Mouse (Mus musculus): ENCODE results near the gene Gpr183. TPM values are rescaled to one million over a fixed set of nuclear protein-coding genes. Genes with fewer than 3 reads are reported as not detected.

Gpr183 gene
- polyA plus RNA-seq (2012; rRNA removed) = 0.53 and 0.65 TPM in 2 replicates

DNA sequence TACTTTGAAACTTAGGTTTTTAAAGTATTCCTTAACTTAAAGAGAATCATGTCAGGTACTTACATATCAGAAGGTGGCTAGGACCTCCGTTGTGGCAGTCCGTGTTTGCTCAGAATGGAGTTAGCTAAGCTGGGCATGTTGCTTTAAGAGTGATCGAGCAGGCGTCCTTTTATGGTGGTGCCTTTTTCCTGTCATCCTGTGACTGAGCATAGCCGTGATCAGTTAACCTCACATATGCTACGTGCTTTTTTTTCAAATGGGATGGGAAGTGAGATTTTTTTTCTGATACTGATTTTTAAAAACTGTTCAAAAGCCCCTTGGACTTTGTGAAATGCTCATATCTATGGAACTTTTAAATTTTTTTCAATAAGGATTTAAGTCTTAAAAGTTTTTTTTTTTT, at the start of gene Gpr183:
Gpr183 (minus strand) TSS at position 206 of the 400 bp plus-strand sequence.

GRCm38 (mm10) chr14:121915621-121916020, 49.4 kb downstream of the Gpr183 start, which contains the start of gene Gpr18:
Gene Gpr18 (minus strand): TSS chr14:121915781.

Other genes with a start within 250 kb of the Gpr183 start
- gene Dock9, start 167.4 kb downstream of the Gpr183 start, polyA plus RNA-seq (2012; rRNA removed) = 3.8 and 3.9 TPM in 2 replicates
- 12.8 and 14.3 TPM in 2 replicates for gene Ubac2, start 86.6 kb downstream of the Gpr183 start, polyA plus RNA-seq (2012; rRNA removed)
- gene Gpr18, start 49.4 kb downstream of the Gpr183 start, polyA plus RNA-seq (2012; rRNA removed) = 0.39 and 0.48 TPM in 2 replicates
- 0.04 TPM in 1 of 2 replicates, not detected in the other for gene Timm8a2, start 69.5 kb upstream of the Gpr183 start, polyA plus RNA-seq (2012; rRNA removed)
- gene Tm9sf2, start 141.8 kb upstream of the Gpr183 start, polyA plus RNA-seq (2012; rRNA removed) = 44.5 and 49.6 TPM in 2 replicates
- gene Clybl, start 216.5 kb upstream of the Gpr183 start, polyA plus RNA-seq (2012; rRNA removed) = 21.4 and 23.3 TPM in 2 replicates

Data from liver, embryonic 18 days (tissue).